Mouse (Mus musculus): ENCODE results near the gene Tmem72. TPM values are rescaled to one million over a fixed set of nuclear protein-coding genes. Genes with fewer than 3 reads are reported as not detected.
A peak's percentile ranks its signal among the peaks of the same experiment; 100 is the strongest.

Tmem72 gene
- polyA plus RNA-seq, 1 experiment from 2014 or later, result 0.03 TPM

- Histone ChIP-seq H3K27ac (ENCODE audit: low read depth, low read length) (no peak overlapping the region), H3K4me3 (ENCODE audit: low read depth, low read length) (no peak overlapping the region), H3K4me2 (no peak overlapping the region), H3K36me3 (ENCODE audit: control insufficient read depth, insufficient read depth, low read length) (no peaks in the 10 kb centered on the region), H3K27me3 (replicated peaks; ENCODE audit: control insufficient read depth, insufficient read depth, low read length) (no peaks in the 10 kb centered on the region), H3K9ac (ENCODE audit: low read depth, low read length) (no peak overlapping the region), H3K4me1 (replicated peaks; ENCODE audit: control insufficient read depth, insufficient read depth, low read length) (0 out of 2 replicates have a peak, but pooled peaks cover 4% of the 10 kb centered on the region), H3K9me3 (ENCODE audit: control insufficient read depth, low read length) (no peaks in the 10 kb centered on the region)
- no peak for DNase-seq (ENCODE audit: low spot score)
- ATAC-seq (replicated peaks; ENCODE audit: low FRiP score), result no peak
- 73% methylated on average over 3 of the region's 3 CpGs for WGBS
Observed at GRCm38 (mm10) chr6:116666892-116667291, 49.8 kb downstream of the Tmem72 start.

- Histone ChIP-seq H3K9ac (ENCODE audit: low read depth, low read length) (no peak overlapping the region), H3K4me1 (replicated peaks; ENCODE audit: control insufficient read depth, insufficient read depth, low read length) (0 out of 2 replicates have a peak, but pooled peaks cover under 1% of the 10 kb centered on the region), H3K4me2 (no peak overlapping the region), H3K4me3 (ENCODE audit: low read depth, low read length) (no peak overlapping the region), H3K9me3 (ENCODE audit: control insufficient read depth, low read length) (no peaks in the 10 kb centered on the region), H3K27ac (ENCODE audit: low read depth, low read length) (no peak overlapping the region), H3K27me3 (replicated peaks; ENCODE audit: control insufficient read depth, insufficient read depth, low read length) (no peaks in the 10 kb centered on the region), H3K36me3 (ENCODE audit: control insufficient read depth, insufficient read depth, low read length) (no peaks in the 10 kb centered on the region)
- ATAC-seq (replicated peaks; ENCODE audit: low FRiP score) (no peak), DNase-seq (ENCODE audit: low spot score) (no peak)
- WGBS, result 84% methylated on average over 12 of the region's 12 CpGs
Observed at GRCm38 (mm10) chr6:116666085-116666750, 50.5 kb downstream of the Tmem72 start.

GRCm38 (mm10) chr6:116664830-116665229 is 51.9 kb downstream of the Tmem72 start:
- ATAC-seq (replicated peaks; ENCODE audit: low FRiP score) (no peak), DNase-seq (ENCODE audit: low spot score) (no peak)
- no peaks in the 10 kb centered on the region for H3K9me3 ChIP-seq (ENCODE audit: control insufficient read depth, low read length)
- 77% methylated on average over 3 of the region's 3 CpGs for WGBS
- H3K27me3 ChIP-seq (replicated peaks; ENCODE audit: control insufficient read depth, insufficient read depth, low read length), result no peaks in the 10 kb centered on the region
- no peak overlapping the region for H3K4me3 ChIP-seq (ENCODE audit: low read depth, low read length)
- H3K4me1 ChIP-seq (replicated peaks; ENCODE audit: control insufficient read depth, insufficient read depth, low read length), result no peaks in the 10 kb centered on the region
- no peak overlapping the region for H3K27ac ChIP-seq (ENCODE audit: low read depth, low read length)
- no peak overlapping the region for H3K4me2 ChIP-seq
- H3K36me3 ChIP-seq (ENCODE audit: control insufficient read depth, insufficient read depth, low read length), result no peaks in the 10 kb centered on the region
- H3K9ac ChIP-seq (ENCODE audit: low read depth, low read length), result no peak overlapping the region

- Histone ChIP-seq H3K9me3 (ENCODE audit: control insufficient read depth, low read length) (no peaks in the 10 kb centered on the region), H3K4me3 (ENCODE audit: low read depth, low read length) (no peak overlapping the region), H3K36me3 (ENCODE audit: control insufficient read depth, insufficient read depth, low read length) (no peaks in the 10 kb centered on the region), H3K4me2 (no peak overlapping the region), H3K27ac (ENCODE audit: low read depth, low read length) (no peak overlapping the region), H3K9ac (ENCODE audit: low read depth, low read length) (no peak overlapping the region), H3K4me1 (replicated peaks; ENCODE audit: control insufficient read depth, insufficient read depth, low read length) (no peaks in the 10 kb centered on the region), H3K27me3 (replicated peaks; ENCODE audit: control insufficient read depth, insufficient read depth, low read length) (no peaks in the 10 kb centered on the region)
- DNase-seq (ENCODE audit: low spot score), result no peak
- ATAC-seq (replicated peaks; ENCODE audit: low FRiP score), result no peak
- 73% methylated on average over 6 of the region's 6 CpGs for WGBS
Observed at GRCm38 (mm10) chr6:116664031-116664430, 52.7 kb downstream of the Tmem72 start.

- Histone ChIP-seq H3K9me3 (ENCODE audit: control insufficient read depth, low read length) (no peaks in the 10 kb centered on the region), H3K27me3 (replicated peaks; ENCODE audit: control insufficient read depth, insufficient read depth, low read length) (no peaks in the 10 kb centered on the region), H3K9ac (ENCODE audit: low read depth, low read length) (no peak overlapping the region), H3K4me1 (replicated peaks; ENCODE audit: control insufficient read depth, insufficient read depth, low read length) (no peaks in the 10 kb centered on the region), H3K4me2 (no peak overlapping the region), H3K36me3 (ENCODE audit: control insufficient read depth, insufficient read depth, low read length) (no peaks in the 10 kb centered on the region), H3K4me3 (ENCODE audit: low read depth, low read length) (no peak overlapping the region), H3K27ac (ENCODE audit: low read depth, low read length) (no peak overlapping the region)
- ATAC-seq (replicated peaks; ENCODE audit: low FRiP score) (no peak), DNase-seq (ENCODE audit: low spot score) (no peak)
- WGBS, result 79% methylated on average over 2 of the region's 2 CpGs
Observed at GRCm38 (mm10) chr6:116663364-116663763, 53.3 kb downstream of the Tmem72 start.

- no peaks in the 10 kb centered on the region for H3K9me3 ChIP-seq (ENCODE audit: control insufficient read depth, low read length)
- 60% methylated on average over 9 of the region's 9 CpGs for WGBS
- no peaks in the 10 kb centered on the region for H3K36me3 ChIP-seq (ENCODE audit: control insufficient read depth, insufficient read depth, low read length)
- H3K27ac ChIP-seq (ENCODE audit: low read depth, low read length), result no peak overlapping the region
- no peak overlapping the region for H3K4me3 ChIP-seq (ENCODE audit: low read depth, low read length)
- no peak overlapping the region for H3K4me2 ChIP-seq
- no peaks in the 10 kb centered on the region for H3K27me3 ChIP-seq (replicated peaks; ENCODE audit: control insufficient read depth, insufficient read depth, low read length)
- H3K4me1 ChIP-seq (replicated peaks; ENCODE audit: control insufficient read depth, insufficient read depth, low read length), result no peaks in the 10 kb centered on the region; the same call in none of the 2 replicates
- ATAC-seq (replicated peaks; ENCODE audit: low FRiP score) (peak; percentile 35; the same call in 1 of the 2 replicates), DNase-seq (ENCODE audit: low spot score) (no peak)
- no peak overlapping the region for H3K9ac ChIP-seq (ENCODE audit: low read depth, low read length)
Observed at GRCm38 (mm10) chr6:116653684-116654454, 62.8 kb downstream of the Tmem72 start.

GRCm38 (mm10) chr6:116653191-116653590 is 63.5 kb downstream of the Tmem72 start:
- H3K27ac ChIP-seq (ENCODE audit: low read depth, low read length), result no peak overlapping the region
- H3K4me1 ChIP-seq (replicated peaks; ENCODE audit: control insufficient read depth, insufficient read depth, low read length), result no peaks in the 10 kb centered on the region; the same call in none of the 2 replicates
- no peak for DNase-seq (ENCODE audit: low spot score)
- no peak overlapping the region for H3K4me3 ChIP-seq (ENCODE audit: low read depth, low read length)
- ATAC-seq (replicated peaks; ENCODE audit: low FRiP score), result no peak
- no peaks in the 10 kb centered on the region for H3K36me3 ChIP-seq (ENCODE audit: control insufficient read depth, insufficient read depth, low read length)
- H3K9ac ChIP-seq (ENCODE audit: low read depth, low read length), result no peak overlapping the region
- no peaks in the 10 kb centered on the region for H3K27me3 ChIP-seq (replicated peaks; ENCODE audit: control insufficient read depth, insufficient read depth, low read length)
- H3K9me3 ChIP-seq (ENCODE audit: control insufficient read depth, low read length), result no peaks in the 10 kb centered on the region
- WGBS, result 68% methylated on average over 3 of the region's 3 CpGs
- no peak overlapping the region for H3K4me2 ChIP-seq

- DNase-seq (ENCODE audit: low spot score), result no peak
Observed at GRCm38 (mm10) chr6:116651437-116652118, 65.1 kb downstream of the Tmem72 start.

More at GRCm38 (mm10) chr6:116651437-116652118, 65.1 kb downstream of the Tmem72 start:
- Histone ChIP-seq H3K4me3 (ENCODE audit: low read depth, low read length) (no peak overlapping the region), H3K27ac (ENCODE audit: low read depth, low read length) (no peak overlapping the region), H3K27me3 (replicated peaks; ENCODE audit: control insufficient read depth, insufficient read depth, low read length) (no peaks in the 10 kb centered on the region), H3K36me3 (ENCODE audit: control insufficient read depth, insufficient read depth, low read length) (no peaks in the 10 kb centered on the region), H3K9me3 (ENCODE audit: control insufficient read depth, low read length) (no peaks in the 10 kb centered on the region), H3K9ac (ENCODE audit: low read depth, low read length) (no peak overlapping the region), H3K4me1 (replicated peaks; ENCODE audit: control insufficient read depth, insufficient read depth, low read length) (no peaks in the 10 kb centered on the region; the same call in none of the 2 replicates), H3K4me2 (no peak overlapping the region)
- no peak for ATAC-seq (replicated peaks; ENCODE audit: low FRiP score)
- 58% methylated on average over 20 of the region's 20 CpGs for WGBS

Measured in liver, embryonic 11.5 days (tissue).